8 mouse cellular contexts compared by ENCODE assay signal in genomic region chr10:22212012-22212696, GRCm38 (mm10). TPM values are rescaled to one million over a fixed set of nuclear protein-coding genes. Genes with fewer than 3 reads are reported as not detected.
DNase-seq lines count a peak whose midpoint lies in the region; ATAC-seq and TF ChIP-seq lines count a peak whose summit lies in the region.
"Not testable (repeated sequence)": the region's sequence is repeated elsewhere in the genome, so short reads cannot be mapped to it uniquely, and the experiment has no call there.

No protein-coding gene starts in this region.

- 1% methylated on average over 8 of the region's 11 CpGs for WGBS in hindbrain, embryonic 13.5 days
- WGBS in lung, embryonic 14.5 days: 5% methylated on average over 7 of the region's 11 CpGs
- WGBS in neural tube, embryonic 13.5 days: 4% methylated on average over 8 of the region's 11 CpGs

- TF ChIP-seq CTCF in MEL (IDR thresholded peaks at IDR 0.05 in 2 of 3, conservative IDR thresholded peaks at IDR 0.05 in 1 of 3; ENCODE audit: control insufficient read depth in 1 of 3, insufficient read depth in 1 of 3, low read depth in 2 of 3, low read length in 3 of 3, poor library complexity in 1 of 3, severe bottlenecking in 1 of 3): peak in 2 of 3 experiments; percentile 30 to 58; a peak in 4 of 6 replicates
- TF ChIP-seq CTCF in lung, embryonic 14.5 days (IDR thresholded peaks at IDR 0.05; ENCODE audit: low read depth): peak; percentile 68

- H3K9me3 ChIP-seq in MEL (replicated peaks; ENCODE audit: insufficient read depth, low read length); hindbrain, embryonic 13.5 days; lung, embryonic 14.5 days (ENCODE audit: low read depth, low read length); neural tube, embryonic 13.5 days: not testable (repeated sequence)

- H3K79me2 ChIP-seq in MEL (ENCODE audit: control insufficient read depth, insufficient read depth, low read length, poor library complexity): not testable (repeated sequence)

- not testable (repeated sequence) for H3K4me3 ChIP-seq in MEL (ENCODE audit: control insufficient read depth in 1 of 2, insufficient read depth in 1 of 2, low read depth in 2 of 2, low read length in 2 of 2); hindbrain, embryonic 13.5 days; lung, embryonic 14.5 days (ENCODE audit: low read depth, low read length); neural tube, embryonic 13.5 days

- not testable (repeated sequence) for TF ChIP-seq POLR2A in MEL (IDR thresholded peaks at IDR 0.05; ENCODE audit: control insufficient read depth in 1 of 2, insufficient read depth in 1 of 2, low read depth in 1 of 2, low read length in 2 of 2, poor library complexity in 1 of 2)

- not testable (repeated sequence) for H3K4me1 ChIP-seq in MEL (ENCODE audit: control insufficient read depth in 1 of 2, insufficient read depth in 2 of 2, low read length in 2 of 2); hindbrain, embryonic 13.5 days (replicated peaks); lung, embryonic 14.5 days (ENCODE audit: insufficient read depth); neural tube, embryonic 13.5 days (replicated peaks)

- peak; percentile 66; the same call in 1 of the 2 replicates for ATAC-seq in hindbrain, embryonic 13.5 days (ENCODE audit: low FRiP score)
- peak; percentile 91 for ATAC-seq in lung, embryonic 14.5 days (ENCODE audit: insufficient read depth)
- ATAC-seq in neural tube, embryonic 13.5 days (ENCODE audit: low read depth): peak; percentile 56

- TF ChIP-seq EP300 in MEL (IDR thresholded peaks at IDR 0.05; ENCODE audit: low read depth in 1 of 2, low read length in 2 of 2): not testable (repeated sequence)

- not testable (repeated sequence) for H3K36me3 ChIP-seq in MEL (ENCODE audit: control insufficient read depth in 1 of 2, insufficient read depth in 2 of 2, low read length in 2 of 2); hindbrain, embryonic 13.5 days; lung, embryonic 14.5 days (ENCODE audit: insufficient read depth); neural tube, embryonic 13.5 days

- not testable (repeated sequence) for H3K27me3 ChIP-seq in MEL (ENCODE audit: control insufficient read depth in 1 of 2, insufficient read depth in 2 of 2, low read length in 2 of 2); hindbrain, embryonic 13.5 days; lung, embryonic 14.5 days (ENCODE audit: insufficient read depth, low read length); neural tube, embryonic 13.5 days

- DNase-seq in MEL (ENCODE audit: low read depth, low spot score): peak; percentile 42
- peak; percentile 53 to 61 for DNase-seq in cerebellum, postnatal 10 days
- peak; percentile 35 for DNase-seq in gastrocnemius, adult 18-20 months (ENCODE audit: low spot score)
- DNase-seq in layer of hippocampus, adult 11-12 months (ENCODE audit: low spot score): peak; percentile 41
- peak; percentile 76 for DNase-seq in lung, embryonic 14.5 days
- peak; percentile 15 for DNase-seq in thymus, postnatal 0 days (ENCODE audit: low spot score)

- not testable (repeated sequence) for H3K27ac ChIP-seq in MEL (ENCODE audit: control insufficient read depth, low read depth, low read length); hindbrain, embryonic 13.5 days; lung, embryonic 14.5 days (ENCODE audit: low read depth); neural tube, embryonic 13.5 days (replicated peaks)

- not testable (repeated sequence) for H3K4me2 ChIP-seq in hindbrain, embryonic 13.5 days; lung, embryonic 14.5 days; neural tube, embryonic 13.5 days

- peak; percentile 15 for TF ChIP-seq RAD21 in MEL (IDR thresholded peaks at IDR 0.05; ENCODE audit: low read depth, low read length)

- H3K9ac ChIP-seq in MEL (ENCODE audit: control insufficient read depth, low read depth, low read length, poor library complexity, severe bottlenecking); hindbrain, embryonic 13.5 days; lung, embryonic 14.5 days; neural tube, embryonic 13.5 days: not testable (repeated sequence)

TF ChIP-seq in MEL, 35 proteins besides CTCF, POLR2A, EP300 and RAD21:
- TF ChIP-seq SMC3 (IDR thresholded peaks at IDR 0.05; ENCODE audit: low read depth, low read length): peak; percentile 26

RNA-seq across cellular contexts. Expression of gene H60b, which starts 53.8 kb away (rescaled TPM):
- not detected in 2 replicates for total RNA-seq in MEL (2012; rRNA removed)
- polyA plus RNA-seq in MEL (2012; ENCODE audit: insufficient read depth in 1 of 2, insufficient read length in 2 of 2, low read depth in 1 of 2, low replicate concordance in 2 of 2, missing spikeins in 1 of 2): not detected
- not detected for total RNA-seq in gastrocnemius, adult 18-20 months (2021)
- polyA plus RNA-seq in hindbrain, embryonic 13.5 days (2015; fragmentation: Nextera tagmentation; extraction: Ambion mirVana): 0.61 and 1.0 TPM in 2 replicates
- 0.99 and 1.1 TPM in 2 replicates for polyA plus RNA-seq in lung, embryonic 14.5 days (2014; fragmentation: Nextera tagmentation; extraction: Ambion mirVana)
- 0.66 TPM in 1 of 2 replicates, not detected in the other for polyA plus RNA-seq in neural tube, embryonic 13.5 days (2015; fragmentation: Nextera tagmentation; extraction: Ambion mirVana)
- 0.40 and 0.62 TPM in 2 replicates for polyA plus RNA-seq in thymus, postnatal 0 days (2015; fragmentation: Nextera tagmentation; extraction: Ambion mirVana)

RNA-seq across cellular contexts. Expression of gene Raet1e, which starts 53.8 kb away (rescaled TPM):
- total RNA-seq in MEL (2012; rRNA removed): not detected in 2 replicates
- not detected for polyA plus RNA-seq in MEL (2012; ENCODE audit: insufficient read depth in 1 of 2, insufficient read length in 2 of 2, low read depth in 1 of 2, low replicate concordance in 2 of 2, missing spikeins in 1 of 2)
- total RNA-seq in gastrocnemius, adult 18-20 months (2021): under 1 TPM in 1 of 2 experiments, not detected in 1; 0.14 TPM
- polyA plus RNA-seq in hindbrain, embryonic 13.5 days (2015; fragmentation: Nextera tagmentation; extraction: Ambion mirVana): 1.9 and 2.4 TPM in 2 replicates
- polyA plus RNA-seq in lung, embryonic 14.5 days (2014; fragmentation: Nextera tagmentation; extraction: Ambion mirVana): 9.3 and 9.4 TPM in 2 replicates
- 1.8 and 2.3 TPM in 2 replicates for polyA plus RNA-seq in neural tube, embryonic 13.5 days (2015; fragmentation: Nextera tagmentation; extraction: Ambion mirVana)
- polyA plus RNA-seq in thymus, postnatal 0 days (2015; fragmentation: Nextera tagmentation; extraction: Ambion mirVana): 0.56 and 0.85 TPM in 2 replicates

Comparison
In these comparisons a context has a peak if more than half of its experiments do, and no peak if none do; other contexts are left out.
1. DNase-seq: peak in every context shown above with its lines; median percentile 76 in lung, embryonic 14.5 days; 57 in cerebellum, postnatal 10 days; 42 in MEL; 41 in layer of hippocampus, adult 11-12 months; 35 in gastrocnemius, adult 18-20 months; 15 in thymus, postnatal 0 days.